Mouse (Mus musculus) thymus, adult 2 months (tissue): ENCODE measurements around the gene Fgfr2. TPM values are rescaled to one million over a fixed set of nuclear protein-coding genes. Genes with fewer than 3 reads are reported as not detected.
"Not testable (repeated sequence)": the region's sequence is repeated elsewhere in the genome, so short reads cannot be mapped to it uniquely, and the experiment has no call there.

Source experiments
- DNase-seq: peaks from one replicate; pipeline ENCODE4 v3.0.0; 2021
- H3K27ac ChIP-seq: fragments of 200-500 bp; 2 replicates; pipeline ENCODE4 v1.5.1; 2012; ENCODE audit warnings: low read length, control low read depth; ENCODE audit not compliant: control insufficient read depth, insufficient read depth
- H3K27me3 ChIP-seq: fragments of 200-500 bp; 2 replicates; pipeline ENCODE4 v1.6.1; 2012; ENCODE audit warnings: mild to moderate bottlenecking, low read length, moderate library complexity, mixed read lengths; ENCODE audit not compliant: control insufficient read depth, insufficient read depth
- H3K36me3 ChIP-seq: fragments of 200-500 bp; 2 replicates; pipeline ENCODE4 v1.6.1; 2012; ENCODE audit warnings: mild to moderate bottlenecking, low read length, moderate library complexity; ENCODE audit not compliant: control insufficient read depth, insufficient read depth
- H3K4me1 ChIP-seq: fragments of 200-500 bp; replicated peaks from 2 replicates; pipeline ENCODE4 v1.6.1; 2012; ENCODE audit warnings: low read length; ENCODE audit not compliant: control insufficient read depth, insufficient read depth
- H3K4me3 ChIP-seq: fragments of 200-500 bp; 2 replicates; pipeline ENCODE4 v1.5.1; 2012; ENCODE audit warnings: mild to moderate bottlenecking, low read length, control low read depth, moderate library complexity; ENCODE audit not compliant: control insufficient read depth, insufficient read depth
- CTCF ChIP-seq: fragments of 200-500 bp; IDR thresholded peaks from 2 replicates; pipeline ENCODE4 v1.5.1; 2012; ENCODE audit warnings: mild to moderate bottlenecking, control low read depth, low read length, moderate library complexity, borderline replicate concordance; ENCODE audit not compliant: control insufficient read depth, poor library complexity, insufficient read depth; ENCODE audit errors: extremely low read depth
- POLR2A ChIP-seq: fragments of 200-500 bp; IDR thresholded peaks from 2 replicates; pipeline ENCODE4 v1.6.1; 2012; ENCODE audit warnings: mild to moderate bottlenecking, low read length, control low read depth, moderate library complexity; ENCODE audit not compliant: control insufficient read depth, poor library complexity, insufficient read depth; ENCODE audit errors: extremely low read depth
- whole genome bisulfite sequencing: fragments of 180-500 bp; shearing (Covaris S2); methylation state at CpG from one replicate; pipeline ENCODE4 v1.1.7; 2018; 5-methylcytosine and 5-hydroxymethylcytosine counted together
- polyA plus RNA-seq: library from polyadenylated mRNA; depleted of rRNA; stranded (reverse); fragments of >200 nt; gene quantifications from 2 replicates; pipeline ENCODE4 v1.2.3, GENCODE M21; 2012

Gene Fgfr2
- polyA plus RNA-seq, 1 experiment, result 12.1 TPM

GRCm38 (mm10) chr7:133100178-133100577, 23.0 kb downstream of the Fgfr2 start:
- Histone ChIP-seq H3K27me3 (no peaks in the 10 kb centered on the region), H3K4me3 (no peak overlapping the region), H3K36me3 (no peaks in the 10 kb centered on the region), H3K4me1 (no peaks in the 10 kb centered on the region), H3K27ac (no peak overlapping the region)
- WGBS, result 89% methylated on average over 6 of the region's 6 CpGs
- DNase-seq, result no peak
- TF ChIP-seq CTCF (no peak), POLR2A (no peak)

GRCm38 (mm10) chr7:133099266-133099665, 23.9 kb downstream of the Fgfr2 start:
- Histone ChIP-seq H3K36me3 (no peaks in the 10 kb centered on the region), H3K27ac (no peak overlapping the region), H3K4me3 (no peak overlapping the region), H3K4me1 (no peaks in the 10 kb centered on the region), H3K27me3 (no peaks in the 10 kb centered on the region)
- DNase-seq, result no peak
- 97% methylated on average over 4 of the region's 4 CpGs for WGBS
- no peak for TF ChIP-seq POLR2A
- TF ChIP-seq CTCF, result no peak

- H3K4me1 ChIP-seq, result no peaks in the 10 kb centered on the region
Observed at GRCm38 (mm10) chr7:133098118-133098793, 24.9 kb downstream of the Fgfr2 start.

GRCm38 (mm10) chr7:133095610-133096009, 27.5 kb downstream of the Fgfr2 start:
- H3K27ac ChIP-seq, H3K4me1 ChIP-seq, H3K36me3 ChIP-seq, H3K27me3 ChIP-seq, H3K4me3 ChIP-seq, DNase-seq: not testable (repeated sequence)
- WGBS, result 94% methylated on average over 7 of the region's 7 CpGs

More at GRCm38 (mm10) chr7:133098118-133098793, 24.9 kb downstream of the Fgfr2 start:
- H3K36me3 ChIP-seq, result no peaks in the 10 kb centered on the region
- no peak for DNase-seq
- H3K27ac ChIP-seq, result no peak overlapping the region
- WGBS, result 89% methylated on average over 12 of the region's 12 CpGs
- H3K4me3 ChIP-seq, result no peak overlapping the region
- no peaks in the 10 kb centered on the region for H3K27me3 ChIP-seq
- TF ChIP-seq CTCF, result no peak
- TF ChIP-seq POLR2A, result no peak

GRCm38 (mm10) chr7:133094711-133095495, 28.2 kb downstream of the Fgfr2 start:
- TF ChIP-seq POLR2A (no peak), CTCF (no peak)
- Histone ChIP-seq H3K27ac (no peak overlapping the region), H3K4me3 (no peak overlapping the region), H3K4me1 (no peaks in the 10 kb centered on the region), H3K27me3 (no peaks in the 10 kb centered on the region), H3K36me3 (no peaks in the 10 kb centered on the region)
- DNase-seq, result no peak
- 87% methylated on average over 9 of the region's 9 CpGs for WGBS

- H3K27me3 ChIP-seq, result no peaks in the 10 kb centered on the region
- WGBS, result 93% methylated on average over 3 of the region's 3 CpGs
- no peaks in the 10 kb centered on the region for H3K36me3 ChIP-seq
- no peaks in the 10 kb centered on the region for H3K4me1 ChIP-seq
- TF ChIP-seq CTCF (no peak), POLR2A (no peak)
- no peak overlapping the region for H3K4me3 ChIP-seq
- no peak for DNase-seq
- H3K27ac ChIP-seq, result no peak overlapping the region
Observed at GRCm38 (mm10) chr7:133094161-133094560, 29.0 kb downstream of the Fgfr2 start.

- TF ChIP-seq POLR2A (no peak), CTCF (no peak)
- Histone ChIP-seq H3K27ac (no peak overlapping the region), H3K36me3 (no peaks in the 10 kb centered on the region), H3K27me3 (no peaks in the 10 kb centered on the region), H3K4me1 (no peaks in the 10 kb centered on the region), H3K4me3 (no peak overlapping the region)
- 94% methylated on average over 5 of the region's 5 CpGs for WGBS
- DNase-seq, result no peak
Observed at GRCm38 (mm10) chr7:133093731-133094130, 29.4 kb downstream of the Fgfr2 start.
